Mouse (Mus musculus): ENCODE measurements at regions not wholly inside any gene's neighbourhood (a gene's known extent, or its start where the extent isn't known, plus 50 kb on each side); places are given as distances from the start of the nearest gene placed in this dataset.

- Histone ChIP-seq H3K4me1 (replicated peaks; ENCODE audit: control insufficient read depth, insufficient read depth, low read length) (no peaks in the 10 kb centered on the region), H3K27ac (ENCODE audit: low read depth) (no peak overlapping the region), H3K9ac (ENCODE audit: low read length) (no peak overlapping the region), H3K9me3 (ENCODE audit: control insufficient read depth, low read length) (peaks cover 4% of the 10 kb centered on the region), H3K4me3 (ENCODE audit: low read depth, low read length) (no peak overlapping the region), H3K4me2 (ENCODE audit: low read length) (no peak overlapping the region), H3K36me3 (ENCODE audit: control insufficient read depth, insufficient read depth, low read length) (no peaks in the 10 kb centered on the region), H3K27me3 (replicated peaks; ENCODE audit: control insufficient read depth, insufficient read depth, low read length) (no peaks in the 10 kb centered on the region)
- DNase-seq (ENCODE audit: low spot score) = no peak
- no peak for ATAC-seq (replicated peaks; ENCODE audit: low FRiP score, low TSS enrichment, low read depth)
- 91% methylated on average over 7 of the region's 7 CpGs for WGBS
Observed at GRCm38 (mm10) chr6:94951971-94952768, 164.9 kb upstream of the Kbtbd8 start.

DNA sequence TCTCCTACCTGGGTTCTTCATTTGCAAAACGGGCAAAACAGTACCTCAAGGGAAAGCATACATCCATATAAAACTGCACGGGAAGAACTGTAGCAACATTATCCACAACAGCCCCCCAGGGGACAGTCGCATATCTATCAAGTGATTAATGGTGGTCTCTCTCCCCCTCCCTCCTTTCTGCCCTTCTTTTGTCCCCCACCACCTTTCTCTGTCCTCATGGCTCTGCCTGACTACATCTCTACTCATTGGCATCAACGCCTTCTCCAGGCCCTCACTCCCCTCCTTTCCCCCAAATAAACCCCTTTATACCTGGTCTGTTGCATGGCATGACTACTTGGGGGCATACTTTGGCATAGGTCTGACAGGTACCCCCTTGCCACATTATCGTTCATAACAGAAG is 166.1 kb upstream of the Kbtbd8 start:
- H3K4me1 ChIP-seq (replicated peaks; ENCODE audit: control insufficient read depth, insufficient read depth, low read length) = 0 out of 2 replicates have a peak, but pooled peaks cover 6% of the 10 kb centered on the region
- H3K9me3 ChIP-seq (ENCODE audit: control insufficient read depth, low read length) = peaks cover 4% of the 10 kb centered on the region
- H3K4me3 ChIP-seq (ENCODE audit: low read depth, low read length) = no peak overlapping the region
- whole genome bisulfite sequencing = 79% methylated on average over 5 of the region's 5 CpGs
- DNase-seq (ENCODE audit: low spot score) (no peak), ATAC-seq (replicated peaks; ENCODE audit: low FRiP score, low TSS enrichment, low read depth) (no peak)
- H3K9ac ChIP-seq (ENCODE audit: low read length) = no peak overlapping the region
- H3K36me3 ChIP-seq (ENCODE audit: control insufficient read depth, insufficient read depth, low read length) = no peaks in the 10 kb centered on the region
- no peaks in the 10 kb centered on the region for H3K27me3 ChIP-seq (replicated peaks; ENCODE audit: control insufficient read depth, insufficient read depth, low read length)
- no peak overlapping the region for H3K27ac ChIP-seq (ENCODE audit: low read depth)
- H3K4me2 ChIP-seq (ENCODE audit: low read length) = no peak overlapping the region

DNA sequence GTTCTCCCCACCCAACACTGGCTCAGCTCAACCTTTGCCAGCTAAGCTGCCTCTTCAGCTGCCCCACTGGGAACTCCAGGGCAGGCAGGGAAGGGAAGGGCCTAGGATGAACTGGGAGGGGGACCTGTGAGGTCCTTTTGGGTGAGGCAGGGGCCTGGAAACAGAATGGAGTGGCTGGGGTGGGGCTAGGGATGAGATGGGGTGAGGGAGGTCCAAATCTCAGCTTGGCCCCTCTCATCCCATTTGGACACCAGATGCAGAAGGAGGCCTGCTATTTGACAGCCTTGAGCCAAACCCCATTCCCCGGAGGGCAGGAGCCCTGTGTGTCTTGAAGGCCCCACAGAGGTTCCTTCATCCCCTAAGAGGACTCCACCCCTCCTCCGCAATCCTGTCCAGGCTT is 166.7 kb upstream of the Kbtbd8 start:
- H3K36me3 ChIP-seq (ENCODE audit: control insufficient read depth, insufficient read depth, low read length) = no peaks in the 10 kb centered on the region
- H3K4me3 ChIP-seq (ENCODE audit: low read depth, low read length) = no peak overlapping the region
- ATAC-seq (replicated peaks; ENCODE audit: low FRiP score, low TSS enrichment, low read depth) (no peak), DNase-seq (ENCODE audit: low spot score) (no peak)
- no peaks in the 10 kb centered on the region for H3K27me3 ChIP-seq (replicated peaks; ENCODE audit: control insufficient read depth, insufficient read depth, low read length)
- H3K4me2 ChIP-seq (ENCODE audit: low read length) = no peak overlapping the region
- no peak overlapping the region for H3K27ac ChIP-seq (ENCODE audit: low read depth)
- H3K9ac ChIP-seq (ENCODE audit: low read length) = no peak overlapping the region
- 0 out of 2 replicates have a peak, but pooled peaks cover 6% of the 10 kb centered on the region for H3K4me1 ChIP-seq (replicated peaks; ENCODE audit: control insufficient read depth, insufficient read depth, low read length)
- H3K9me3 ChIP-seq (ENCODE audit: control insufficient read depth, low read length) = peaks cover 4% of the 10 kb centered on the region
- 81% methylated on average over 2 of the region's 2 CpGs for WGBS

DNA sequence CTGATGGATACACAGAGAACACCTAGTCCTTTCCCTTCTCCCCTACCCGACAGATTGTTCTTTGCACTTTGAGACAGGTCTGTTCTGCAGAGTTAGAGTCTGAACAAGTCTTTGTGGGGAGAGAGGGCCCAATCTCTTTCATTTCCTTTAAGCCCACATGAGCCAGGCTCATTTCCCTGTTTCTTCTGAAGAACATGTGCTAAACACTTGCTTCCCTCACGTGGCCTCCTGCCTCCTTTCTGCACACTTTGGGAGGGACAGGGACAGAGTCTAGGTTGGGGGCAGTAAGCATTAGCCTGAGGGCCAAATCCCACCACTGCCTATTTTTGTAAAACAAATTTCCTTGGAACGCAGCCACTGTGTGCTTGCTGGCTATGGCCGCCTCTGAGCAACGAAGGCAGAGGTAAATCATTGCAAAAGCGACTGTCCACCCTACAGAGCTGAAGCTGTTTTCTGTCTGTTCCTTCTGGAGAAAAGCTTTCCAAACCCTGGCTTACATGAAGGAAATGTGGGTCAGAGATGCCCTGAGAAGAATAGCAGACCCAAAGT is 170.6 kb upstream of the Kbtbd8 start:
- WGBS = 48% methylated on average over 6 of the region's 6 CpGs
- Histone ChIP-seq H3K9me3 (ENCODE audit: control insufficient read depth, low read length) (no peaks in the 10 kb centered on the region), H3K4me2 (ENCODE audit: low read length) (no peak overlapping the region), H3K27ac (ENCODE audit: low read depth) (peak overlapping the region; percentile 18; the same call in 1 of the 2 replicates), H3K27me3 (replicated peaks; ENCODE audit: control insufficient read depth, insufficient read depth, low read length) (no peaks in the 10 kb centered on the region), H3K36me3 (ENCODE audit: control insufficient read depth, insufficient read depth, low read length) (no peaks in the 10 kb centered on the region), H3K4me1 (replicated peaks; ENCODE audit: control insufficient read depth, insufficient read depth, low read length) (peaks cover 6% of the 10 kb centered on the region; the same call in 1 of the 2 replicates), H3K9ac (ENCODE audit: low read length) (no peak overlapping the region), H3K4me3 (ENCODE audit: low read depth, low read length) (no peak overlapping the region)
- ATAC-seq (replicated peaks; ENCODE audit: low FRiP score, low TSS enrichment, low read depth) (no peak), DNase-seq (ENCODE audit: low spot score) (no peak)

DNA sequence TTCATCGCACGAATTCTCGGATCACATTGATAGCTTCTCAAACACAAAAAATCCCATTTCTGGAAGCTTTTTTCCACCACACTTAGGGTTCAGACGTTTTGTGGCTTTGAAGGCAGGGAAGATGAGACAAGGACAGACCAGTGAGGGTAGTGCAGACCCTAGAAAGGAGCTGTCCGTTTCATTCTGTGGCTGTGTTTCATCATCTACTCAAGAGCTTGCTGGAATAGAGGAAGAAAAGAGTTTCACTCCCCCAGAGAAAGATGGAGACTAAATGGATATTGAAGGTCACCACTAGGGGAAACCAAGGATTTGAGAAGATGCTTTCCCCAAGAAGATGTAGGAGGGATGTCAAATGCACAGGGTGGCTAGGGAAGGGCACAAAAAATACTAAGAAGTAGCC is 171.3 kb upstream of the Kbtbd8 start:
- Histone ChIP-seq H3K27me3 (replicated peaks; ENCODE audit: control insufficient read depth, insufficient read depth, low read length) (no peaks in the 10 kb centered on the region), H3K9ac (ENCODE audit: low read length) (no peak overlapping the region), H3K27ac (ENCODE audit: low read depth) (no peak overlapping the region), H3K4me1 (replicated peaks; ENCODE audit: control insufficient read depth, insufficient read depth, low read length) (peaks cover 6% of the 10 kb centered on the region; the same call in 1 of the 2 replicates), H3K4me3 (ENCODE audit: low read depth, low read length) (no peak overlapping the region), H3K36me3 (ENCODE audit: control insufficient read depth, insufficient read depth, low read length) (no peaks in the 10 kb centered on the region), H3K4me2 (ENCODE audit: low read length) (no peak overlapping the region), H3K9me3 (ENCODE audit: control insufficient read depth, low read length) (no peaks in the 10 kb centered on the region)
- DNase-seq (ENCODE audit: low spot score) = no peak
- 79% methylated on average over 5 of the region's 5 CpGs for WGBS
- no peak for ATAC-seq (replicated peaks; ENCODE audit: low FRiP score, low TSS enrichment, low read depth)

DNA sequence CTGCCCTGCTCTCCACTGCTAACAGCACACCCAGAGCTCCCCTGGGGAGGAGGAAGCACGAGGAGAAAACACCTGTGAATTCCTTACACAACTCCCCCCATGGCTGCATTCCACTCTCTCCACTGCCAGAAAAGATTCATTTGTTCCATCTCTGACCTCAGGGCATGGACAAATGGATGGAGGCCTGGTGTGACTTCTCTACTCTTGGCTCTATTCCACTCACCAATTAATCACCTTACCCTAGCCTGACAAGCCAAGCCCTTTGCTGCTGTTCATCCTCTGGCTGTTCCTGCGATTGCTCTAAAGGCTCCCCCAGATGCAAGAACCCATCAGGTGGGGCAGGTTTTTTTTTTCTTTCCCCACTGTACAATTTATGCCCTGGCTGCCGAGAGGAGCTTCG is 172.8 kb upstream of the Kbtbd8 start:
- Histone ChIP-seq H3K9me3 (ENCODE audit: control insufficient read depth, low read length) (no peaks in the 10 kb centered on the region), H3K4me1 (replicated peaks; ENCODE audit: control insufficient read depth, insufficient read depth, low read length) (peaks cover 6% of the 10 kb centered on the region; the same call in 1 of the 2 replicates), H3K4me3 (ENCODE audit: low read depth, low read length) (no peak overlapping the region), H3K36me3 (ENCODE audit: control insufficient read depth, insufficient read depth, low read length) (no peaks in the 10 kb centered on the region), H3K4me2 (ENCODE audit: low read length) (no peak overlapping the region), H3K9ac (ENCODE audit: low read length) (no peak overlapping the region), H3K27me3 (replicated peaks; ENCODE audit: control insufficient read depth, insufficient read depth, low read length) (no peaks in the 10 kb centered on the region), H3K27ac (ENCODE audit: low read depth) (no peak overlapping the region)
- DNase-seq (ENCODE audit: low spot score) (peak; percentile 55), ATAC-seq (replicated peaks; ENCODE audit: low FRiP score, low TSS enrichment, low read depth) (peak; percentile 72)
- 21% methylated on average over 4 of the region's 4 CpGs for WGBS

DNA sequence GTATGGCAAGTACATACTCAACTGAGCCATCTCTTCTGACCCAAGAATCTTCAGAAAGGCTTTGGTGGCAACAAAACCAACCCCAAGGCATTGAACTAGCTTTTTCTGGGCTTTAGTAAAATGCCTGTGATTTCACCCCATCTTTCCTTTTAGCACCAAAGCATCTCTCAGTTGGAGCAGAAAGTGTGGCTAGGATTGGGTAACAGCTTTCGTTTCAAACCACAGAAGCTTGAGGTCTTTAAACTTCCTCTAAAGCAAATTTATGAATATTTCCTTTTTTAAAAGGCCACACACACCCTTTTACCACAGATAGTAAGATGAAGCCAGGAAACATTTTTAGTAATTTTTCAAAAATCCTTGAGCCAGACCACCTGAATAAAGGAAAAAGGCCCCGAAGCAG is 178.1 kb upstream of the Kbtbd8 start:
- Histone ChIP-seq H3K4me3 (ENCODE audit: low read depth, low read length) (no peak overlapping the region), H3K27ac (ENCODE audit: low read depth) (no peak overlapping the region), H3K4me1 (replicated peaks; ENCODE audit: control insufficient read depth, insufficient read depth, low read length) (no peaks in the 10 kb centered on the region), H3K9me3 (ENCODE audit: control insufficient read depth, low read length) (no peaks in the 10 kb centered on the region), H3K27me3 (replicated peaks; ENCODE audit: control insufficient read depth, insufficient read depth, low read length) (no peaks in the 10 kb centered on the region), H3K4me2 (ENCODE audit: low read length) (no peak overlapping the region), H3K36me3 (ENCODE audit: control insufficient read depth, insufficient read depth, low read length) (no peaks in the 10 kb centered on the region), H3K9ac (ENCODE audit: low read length) (no peak overlapping the region)
- DNase-seq (ENCODE audit: low spot score) (no peak), ATAC-seq (replicated peaks; ENCODE audit: low FRiP score, low TSS enrichment, low read depth) (no peak)
- WGBS = 90% methylated on average over 2 of the region's 2 CpGs

- ATAC-seq (replicated peaks; ENCODE audit: low FRiP score, low TSS enrichment, low read depth) (no peak), DNase-seq (ENCODE audit: low spot score) (no peak)
- 80% methylated on average over 5 of the region's 5 CpGs for WGBS
- no peak overlapping the region for H3K4me2 ChIP-seq (ENCODE audit: low read length)
- H3K4me1 ChIP-seq (replicated peaks; ENCODE audit: control insufficient read depth, insufficient read depth, low read length) = no peaks in the 10 kb centered on the region
- H3K27me3 ChIP-seq (replicated peaks; ENCODE audit: control insufficient read depth, insufficient read depth, low read length) = no peaks in the 10 kb centered on the region
- H3K27ac ChIP-seq (ENCODE audit: low read depth) = no peak overlapping the region
- H3K9ac ChIP-seq (ENCODE audit: low read length) = no peak overlapping the region
- H3K4me3 ChIP-seq (ENCODE audit: low read depth, low read length) = no peak overlapping the region
- H3K9me3 ChIP-seq (ENCODE audit: control insufficient read depth, low read length) = no peaks in the 10 kb centered on the region
- no peaks in the 10 kb centered on the region for H3K36me3 ChIP-seq (ENCODE audit: control insufficient read depth, insufficient read depth, low read length)
Observed at GRCm38 (mm10) chr6:94936206-94936605, 180.8 kb upstream of the Kbtbd8 start.

GRCm38 (mm10) chr6:94935706-94936105 is 181.3 kb upstream of the Kbtbd8 start:
- H3K4me1 ChIP-seq (replicated peaks; ENCODE audit: control insufficient read depth, insufficient read depth, low read length) = no peaks in the 10 kb centered on the region
- ATAC-seq (replicated peaks; ENCODE audit: low FRiP score, low TSS enrichment, low read depth) (no peak), DNase-seq (ENCODE audit: low spot score) (no peak)
- no peaks in the 10 kb centered on the region for H3K36me3 ChIP-seq (ENCODE audit: control insufficient read depth, insufficient read depth, low read length)
- H3K9ac ChIP-seq (ENCODE audit: low read length) = no peak overlapping the region
- no peaks in the 10 kb centered on the region for H3K27me3 ChIP-seq (replicated peaks; ENCODE audit: control insufficient read depth, insufficient read depth, low read length)
- 95% methylated on average over 1 of the region's 1 CpGs for WGBS
- no peaks in the 10 kb centered on the region for H3K9me3 ChIP-seq (ENCODE audit: control insufficient read depth, low read length)
- no peak overlapping the region for H3K27ac ChIP-seq (ENCODE audit: low read depth)
- no peak overlapping the region for H3K4me3 ChIP-seq (ENCODE audit: low read depth, low read length)
- H3K4me2 ChIP-seq (ENCODE audit: low read length) = no peak overlapping the region

Data from intestine, embryonic 14.5 days (tissue).